Mouse (Mus musculus): ENCODE results near the gene Crnn. TPM values are rescaled to one million over a fixed set of nuclear protein-coding genes. Genes with fewer than 3 reads are reported as not detected.

Crnn gene
- total and polyA plus RNA-seq, 3 experiments, result not detected

- Histone ChIP-seq H3K27ac (ENCODE audit: insufficient read depth, low read depth) (no peak overlapping the region), H3K79me2 (replicated peaks; ENCODE audit: control insufficient read depth, extremely low read depth, insufficient read depth, poor library complexity, severe bottlenecking) (no peaks in the 10 kb centered on the region), H3K4me1 (ENCODE audit: control insufficient read depth in 1 of 2, insufficient read depth in 2 of 2) (peaks cover 0 to 8% of the 10 kb centered on the region in 2 experiments; a peak in 1 of 4 replicates), H3K4me2 (ENCODE audit: insufficient read depth, low read depth, poor library complexity, severe bottlenecking) (no peak overlapping the region), H3K27me3 (replicated peaks) (no peaks in the 10 kb centered on the region), H3K9ac (ENCODE audit: insufficient read depth, low read depth) (no peak overlapping the region), H3K4me3 (replicated peaks in 1 of 3; ENCODE audit: low read depth in 2 of 3, low read length in 2 of 3, poor library complexity in 1 of 3) (no peak overlapping the region), H3K36me3 (replicated peaks in 1 of 2; ENCODE audit: control insufficient read depth in 1 of 2, insufficient read depth in 1 of 2, low read length in 1 of 2) (no peaks in the 10 kb centered on the region), H3K9me3 (replicated peaks; ENCODE audit: low read length) (no peaks in the 10 kb centered on the region)
- TF ChIP-seq RAD21 (IDR thresholded peaks at IDR 0.05; ENCODE audit: low read depth, low read length) (peak; percentile 50), CTCF (conservative IDR thresholded peaks at IDR 0.05 in 1 of 2, IDR thresholded peaks at IDR 0.05 in 1 of 2; ENCODE audit: low read depth in 2 of 2, low read length in 2 of 2) (peak; percentile 38 to 71; a peak in 3 of 4 replicates), CHD2 (IDR thresholded peaks at IDR 0.05; ENCODE audit: low read length) (no peak), GABPA (IDR thresholded peaks at IDR 0.05; ENCODE audit: insufficient replicate concordance, low read depth, low read length) (no peak), HCFC1 (IDR thresholded peaks at IDR 0.05; ENCODE audit: low read depth, low read length) (no peak), EP300 (IDR thresholded peaks at IDR 0.05; ENCODE audit: low read length) (no peak), ZC3H11A (IDR thresholded peaks at IDR 0.05; ENCODE audit: low read depth, low read length) (no peak), MYC (IDR thresholded peaks at IDR 0.05; ENCODE audit: low read depth, low read length) (no peak), E2F4 (IDR thresholded peaks at IDR 0.05; ENCODE audit: insufficient replicate concordance, low read depth, low read length) (no peak), JUND (conservative IDR thresholded peaks at IDR 0.05; ENCODE audit: low read depth, low read length) (no peak), SMC3 (IDR thresholded peaks at IDR 0.05; ENCODE audit: low read depth, low read length) (peak; percentile 33; the same call in 1 of the 2 replicates), USF2 (conservative IDR thresholded peaks at IDR 0.05; ENCODE audit: low read depth, low read length) (no peak), RCOR1 (conservative IDR thresholded peaks at IDR 0.05; ENCODE audit: low read depth, low read length) (no peak), MAZ (IDR thresholded peaks at IDR 0.05; ENCODE audit: low read depth, low read length) (no peak), IRF4 (IDR thresholded peaks at IDR 0.05; ENCODE audit: low read depth, low read length) (no peak), SIN3A (IDR thresholded peaks at IDR 0.05; ENCODE audit: low read length) (no peak)
- DNase-seq (ENCODE audit: extremely low read depth), result peak; percentile 28
- in situ Hi-C loops (cut with MboI; ENCODE audit: low pct_ligation_motif_present, low pct_unique_long_range_greater_than_20kb, low sequenced_read_pairs), result loop anchor here (25.0 kb wide), 2 partner anchors 193 to 493 kb away; partner anchors contain the start of gene Hrnr
- dilution Hi-C loops (cut with MboI; ENCODE audit: extremely low pct_ligation_motif_present, extremely low pct_unique_long_range_greater_than_20kb, low sequenced_read_pairs), result no loop called here
These were observed 25.5 kb upstream of the Crnn start for GRCm38 (mm10) chr3:93119101-93119500.

- in situ Hi-C loops (cut with MboI; ENCODE audit: low pct_ligation_motif_present, low pct_unique_long_range_greater_than_20kb, low sequenced_read_pairs), result no loop called here
- no peak for DNase-seq (ENCODE audit: extremely low read depth)
These were observed 16.5 kb upstream of the Crnn start for GRCm38 (mm10) chr3:93128052-93128451.

More at GRCm38 (mm10) chr3:93128052-93128451, 16.5 kb upstream of the Crnn start:
- H3K79me2 ChIP-seq (replicated peaks; ENCODE audit: control insufficient read depth, extremely low read depth, insufficient read depth, poor library complexity, severe bottlenecking), result no peaks in the 10 kb centered on the region
- H3K27ac ChIP-seq (ENCODE audit: insufficient read depth, low read depth), result no peak overlapping the region
- H3K36me3 ChIP-seq (replicated peaks in 1 of 2; ENCODE audit: control insufficient read depth in 1 of 2, insufficient read depth in 1 of 2, low read length in 1 of 2), result no peaks in the 10 kb centered on the region
- TF ChIP-seq KAT2A (IDR thresholded peaks at IDR 0.05; ENCODE audit: insufficient replicate concordance, low read length), result no peak
- TF ChIP-seq ZNF384 (IDR thresholded peaks at IDR 0.05; ENCODE audit: low read depth, low read length), result no peak
- no peak for TF ChIP-seq ELF1 (IDR thresholded peaks at IDR 0.05; ENCODE audit: low read depth, low read length)
- no peak for TF ChIP-seq MAX (IDR thresholded peaks at IDR 0.05; ENCODE audit: low read length)
- no peak for TF ChIP-seq SMC3 (IDR thresholded peaks at IDR 0.05; ENCODE audit: low read depth, low read length)
- no peak for TF ChIP-seq USF2 (conservative IDR thresholded peaks at IDR 0.05; ENCODE audit: low read depth, low read length)
- TF ChIP-seq ZC3H11A (IDR thresholded peaks at IDR 0.05; ENCODE audit: low read depth, low read length), result no peak
- no peak for TF ChIP-seq EP300 (IDR thresholded peaks at IDR 0.05; ENCODE audit: low read length)
- TF ChIP-seq RCOR1 (conservative IDR thresholded peaks at IDR 0.05; ENCODE audit: low read depth, low read length), result no peak
- TF ChIP-seq CHD2 (IDR thresholded peaks at IDR 0.05; ENCODE audit: low read length), result no peak
- TF ChIP-seq MXI1 (IDR thresholded peaks at IDR 0.05; ENCODE audit: low read depth, low read length), result no peak
- no peak for TF ChIP-seq JUND (conservative IDR thresholded peaks at IDR 0.05; ENCODE audit: low read depth, low read length)
- no peak for TF ChIP-seq BHLHE40 (IDR thresholded peaks at IDR 0.05; ENCODE audit: low read depth, low read length)
- no peak for TF ChIP-seq TBP (conservative IDR thresholded peaks at IDR 0.05; ENCODE audit: low read depth, low read length)
- no peak overlapping the region for H3K4me2 ChIP-seq (ENCODE audit: insufficient read depth, low read depth, poor library complexity, severe bottlenecking)
- H3K4me3 ChIP-seq (replicated peaks in 1 of 3; ENCODE audit: low read depth in 2 of 3, low read length in 2 of 3, poor library complexity in 1 of 3), result no peak overlapping the region
- dilution Hi-C loops (cut with MboI; ENCODE audit: extremely low pct_ligation_motif_present, extremely low pct_unique_long_range_greater_than_20kb, low sequenced_read_pairs), result no loop called here
- H3K9ac ChIP-seq (ENCODE audit: insufficient read depth, low read depth), result no peak overlapping the region
- no peaks in the 10 kb centered on the region for H3K27me3 ChIP-seq (replicated peaks)
- peaks cover 0 to 5% of the 10 kb centered on the region in 2 experiments; a peak in 1 of 4 replicates for H3K4me1 ChIP-seq (ENCODE audit: control insufficient read depth in 1 of 2, insufficient read depth in 2 of 2)
- no peaks in the 10 kb centered on the region for H3K9me3 ChIP-seq (replicated peaks; ENCODE audit: low read length)
